Mouse (Mus musculus): Measurements from ENCODE around the gene Psmb8.

DNA sequence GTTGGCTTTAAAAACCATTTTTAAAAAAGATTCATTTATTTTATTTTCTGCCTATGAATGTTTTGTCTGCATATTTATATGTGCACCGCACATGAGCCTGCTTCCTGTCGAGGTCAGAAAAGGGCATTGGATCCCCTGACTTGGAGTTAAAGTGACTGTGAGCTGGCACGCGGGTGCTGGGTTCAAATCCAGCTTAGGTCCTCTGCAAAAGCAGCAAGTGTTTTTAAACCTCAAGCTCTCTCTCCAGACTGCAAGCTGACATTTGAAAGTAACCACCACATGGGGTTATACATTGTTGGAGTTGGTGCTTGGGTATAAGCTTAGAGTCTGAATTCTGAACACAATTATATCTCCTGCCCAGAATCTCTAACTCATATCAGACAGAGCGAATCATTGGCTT, 20.5 kb downstream of the Psmb8 start:
- TF ChIP-seq CTCF (IDR thresholded peaks at IDR 0.05; ENCODE audit: low read depth, low read length) = no peak
- TF ChIP-seq GATA1 (IDR thresholded peaks at IDR 0.05; ENCODE audit: borderline replicate concordance, low read length) = no peak
- TF ChIP-seq TAL1 (conservative IDR thresholded peaks at IDR 0.05; ENCODE audit: low read depth, low read length) = no peak

Data from G1E (cell line).